Mouse (Mus musculus) thymus, adult 2 months (tissue): ENCODE measurements around the gene Map3k19.

ENCODE experiments used
- CTCF ChIP-seq: fragments of 200-500 bp; IDR thresholded peaks from 2 replicates; pipeline ENCODE4 v1.5.1; 2012; ENCODE audit warnings: mild to moderate bottlenecking, control low read depth, low read length, moderate library complexity, borderline replicate concordance; ENCODE audit not compliant: control insufficient read depth, poor library complexity, insufficient read depth; ENCODE audit errors: extremely low read depth
- POLR2A ChIP-seq: fragments of 200-500 bp; IDR thresholded peaks from 2 replicates; pipeline ENCODE4 v1.6.1; 2012; ENCODE audit warnings: mild to moderate bottlenecking, low read length, control low read depth, moderate library complexity; ENCODE audit not compliant: control insufficient read depth, poor library complexity, insufficient read depth; ENCODE audit errors: extremely low read depth

- TF ChIP-seq POLR2A, result no peak
- no peak for TF ChIP-seq CTCF
Measured at GRCm38 (mm10) chr1:127899401-127899800, 44.6 kb upstream of the Map3k19 start.
